Mouse (Mus musculus): ENCODE data around the gene Astn2. TPM values are rescaled to one million over a fixed set of nuclear protein-coding genes. Genes with fewer than 3 reads are reported as not detected.

The Astn2 gene
- polyA plus RNA-seq, 1 experiment, result not detected

DNA sequence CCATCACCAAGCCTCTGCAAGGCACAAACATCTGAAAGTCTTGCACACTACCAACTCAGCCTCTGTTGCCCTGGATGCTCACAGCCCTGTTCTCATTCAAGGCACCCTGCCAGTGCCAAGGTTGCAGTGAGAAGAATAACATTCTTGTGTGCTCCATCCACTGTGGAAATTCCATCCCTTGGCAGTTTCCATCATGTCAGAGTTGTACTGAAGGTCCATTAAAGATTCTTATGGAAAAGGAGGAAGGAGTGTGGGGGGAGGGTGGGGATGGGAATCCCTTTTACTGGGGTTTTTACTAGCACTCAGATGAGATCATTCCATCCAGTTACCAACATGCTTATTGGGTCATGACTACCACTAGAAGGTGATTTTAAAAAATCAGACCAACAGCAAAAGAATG, 1037.3 kb downstream of the Astn2 start:
- Histone ChIP-seq H3ac (ENCODE audit: control insufficient read depth, insufficient read length) (no peak overlapping the region), H3K4me3 (no peak overlapping the region), H3K27me3 (ENCODE audit: control insufficient read depth, insufficient read depth, insufficient read length) (no peaks in the 10 kb centered on the region), H3K36me3 (ENCODE audit: control insufficient read depth, insufficient read depth) (no peaks in the 10 kb centered on the region), H3K4me2 (ENCODE audit: low read depth) (no peak overlapping the region), H3K79me2 (ENCODE audit: control insufficient read depth, insufficient read depth) (no peaks in the 10 kb centered on the region)
- TF ChIP-seq MYOD1 (IDR thresholded peaks at IDR 0.05; ENCODE audit: control insufficient read depth in 1 of 3, insufficient read length in 2 of 3, low read depth in 2 of 3) (no peak), MAX (IDR thresholded peaks at IDR 0.05; ENCODE audit: low read depth) (no peak), TCF12 (IDR thresholded peaks at IDR 0.05; ENCODE audit: insufficient read depth, poor library complexity, severe bottlenecking) (no peak), MYOG (IDR thresholded peaks at IDR 0.05; ENCODE audit: control insufficient read depth in 1 of 3, insufficient read depth in 1 of 3, insufficient read length in 2 of 3, low read depth in 2 of 3) (no peak), TCF3 (IDR thresholded peaks at IDR 0.05; ENCODE audit: insufficient read length, low read depth) (no peak)

DNA sequence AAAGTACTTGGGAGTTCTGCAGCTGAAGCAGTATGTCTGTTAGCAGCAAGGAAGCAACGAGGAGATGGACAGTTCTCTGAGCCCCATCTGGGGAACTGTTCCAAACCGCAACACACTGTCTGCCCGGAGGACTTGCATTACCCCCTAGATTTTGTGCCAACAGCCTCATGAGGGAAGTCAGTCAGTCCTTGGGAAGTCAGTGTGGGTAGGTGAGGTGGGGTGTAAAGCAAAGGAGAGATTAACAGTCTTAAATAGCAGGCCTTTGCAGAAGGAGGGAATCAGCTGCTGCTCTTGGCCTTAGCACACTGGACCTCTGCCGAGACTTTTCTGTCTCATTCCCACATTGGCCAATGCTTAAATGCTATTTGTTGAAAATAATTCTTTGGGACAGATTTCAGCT, 1049.8 kb downstream of the Astn2 start:
- no peak for TF ChIP-seq MYOD1 (IDR thresholded peaks at IDR 0.05; ENCODE audit: control insufficient read depth in 1 of 3, insufficient read length in 2 of 3, low read depth in 2 of 3)
- TF ChIP-seq POLR2AphosphoS2 (IDR thresholded peaks at IDR 0.05; ENCODE audit: insufficient read length, low read depth), result no peak
- TF ChIP-seq CEBPB (IDR thresholded peaks at IDR 0.05; ENCODE audit: insufficient read depth, poor library complexity, severe bottlenecking), result no peak
- no peak for TF ChIP-seq E2F4 (IDR thresholded peaks at IDR 0.05; ENCODE audit: insufficient read depth)
- no peak for TF ChIP-seq MYOG (IDR thresholded peaks at IDR 0.05; ENCODE audit: control insufficient read depth in 1 of 3, insufficient read depth in 1 of 3, insufficient read length in 2 of 3, low read depth in 2 of 3)
- TF ChIP-seq USF1 (IDR thresholded peaks at IDR 0.05; ENCODE audit: low read depth), result no peak
- TF ChIP-seq REST (IDR thresholded peaks at IDR 0.05; ENCODE audit: insufficient read depth, insufficient read length), result no peak
- no peak for TF ChIP-seq POLR2A (IDR thresholded peaks at IDR 0.05; ENCODE audit: insufficient read length, low read depth)
- no peak for TF ChIP-seq TCF12 (IDR thresholded peaks at IDR 0.05; ENCODE audit: insufficient read depth, poor library complexity, severe bottlenecking)
- TF ChIP-seq TCF3 (IDR thresholded peaks at IDR 0.05; ENCODE audit: insufficient read length, low read depth), result no peak
- TF ChIP-seq MAX (IDR thresholded peaks at IDR 0.05; ENCODE audit: low read depth), result no peak
- no peak for TF ChIP-seq SRF (IDR thresholded peaks at IDR 0.05; ENCODE audit: control insufficient read depth, insufficient read length, low read depth)
- Histone ChIP-seq H3K36me3 (ENCODE audit: control insufficient read depth, insufficient read depth) (no peaks in the 10 kb centered on the region), H3K4me2 (ENCODE audit: low read depth) (no peak overlapping the region), H3K79me2 (ENCODE audit: control insufficient read depth, insufficient read depth) (no peaks in the 10 kb centered on the region), H3ac (ENCODE audit: control insufficient read depth, insufficient read length) (no peak overlapping the region), H3K27me3 (ENCODE audit: control insufficient read depth, insufficient read depth, insufficient read length) (no peaks in the 10 kb centered on the region), H3K4me3 (no peak overlapping the region)

DNA sequence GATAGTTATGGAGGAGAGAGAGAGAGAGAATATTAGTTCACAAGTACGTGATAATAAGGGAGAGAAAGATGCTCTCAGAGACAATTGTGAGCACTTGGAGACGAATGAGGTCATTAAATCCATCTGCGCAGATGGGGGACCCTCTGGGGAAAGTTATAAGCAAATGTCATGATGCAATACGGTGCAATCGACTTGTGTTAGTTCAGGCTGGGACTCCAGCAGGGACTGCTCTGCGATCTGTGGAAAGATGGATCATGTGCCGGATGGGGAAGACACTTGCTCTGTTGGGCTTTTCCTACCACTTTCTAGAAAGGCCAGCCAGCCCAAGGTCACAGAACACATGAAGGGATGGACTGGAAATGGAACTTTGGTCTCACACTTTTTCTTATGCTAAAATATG, 1053.9 kb downstream of the Astn2 start:
- H3K4me2 ChIP-seq (ENCODE audit: low read depth), result no peak overlapping the region
- TF ChIP-seq MYOG (IDR thresholded peaks at IDR 0.05; ENCODE audit: control insufficient read depth in 1 of 3, insufficient read depth in 1 of 3, insufficient read length in 2 of 3, low read depth in 2 of 3) (no peak), CEBPB (IDR thresholded peaks at IDR 0.05; ENCODE audit: insufficient read depth, poor library complexity, severe bottlenecking) (peak; percentile 99), SRF (IDR thresholded peaks at IDR 0.05; ENCODE audit: control insufficient read depth, insufficient read length, low read depth) (no peak)
- no peaks in the 10 kb centered on the region for H3K36me3 ChIP-seq (ENCODE audit: control insufficient read depth, insufficient read depth)
- H3K79me2 ChIP-seq (ENCODE audit: control insufficient read depth, insufficient read depth), result no peaks in the 10 kb centered on the region
- no peaks in the 10 kb centered on the region for H3K27me3 ChIP-seq (ENCODE audit: control insufficient read depth, insufficient read depth, insufficient read length)
- no peak overlapping the region for H3ac ChIP-seq (ENCODE audit: control insufficient read depth, insufficient read length)
- no peak overlapping the region for H3K4me3 ChIP-seq

DNA sequence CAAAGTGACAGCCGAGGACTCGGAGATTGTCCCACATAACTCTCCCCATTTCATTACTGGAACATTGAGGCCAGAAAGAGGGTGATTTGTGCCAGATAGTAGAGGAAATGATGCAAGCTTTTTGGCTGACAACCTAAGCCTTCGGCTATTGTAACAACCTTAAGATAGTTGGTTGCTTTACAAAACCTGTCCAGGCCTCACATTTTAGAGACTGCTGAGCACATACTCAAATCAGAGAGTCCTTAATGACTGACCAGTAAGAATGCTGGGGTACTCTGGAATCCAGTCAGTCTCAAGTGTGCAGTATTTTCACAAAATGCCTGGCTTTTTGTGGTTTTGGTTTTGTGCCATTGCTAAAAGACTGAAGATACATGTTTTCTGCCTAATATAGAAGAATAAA, 1062.6 kb downstream of the Astn2 start:
- Histone ChIP-seq H3K4me3 (no peak overlapping the region), H3K36me3 (ENCODE audit: control insufficient read depth, insufficient read depth) (no peaks in the 10 kb centered on the region), H3K79me2 (ENCODE audit: control insufficient read depth, insufficient read depth) (no peaks in the 10 kb centered on the region), H3K4me2 (ENCODE audit: low read depth) (no peak overlapping the region), H3ac (ENCODE audit: control insufficient read depth, insufficient read length) (no peak overlapping the region), H3K27me3 (ENCODE audit: control insufficient read depth, insufficient read depth, insufficient read length) (no peaks in the 10 kb centered on the region)
- TF ChIP-seq CEBPB (IDR thresholded peaks at IDR 0.05; ENCODE audit: insufficient read depth, poor library complexity, severe bottlenecking), result peak; percentile 49
- TF ChIP-seq TCF3 (IDR thresholded peaks at IDR 0.05; ENCODE audit: insufficient read length, low read depth), result no peak

DNA sequence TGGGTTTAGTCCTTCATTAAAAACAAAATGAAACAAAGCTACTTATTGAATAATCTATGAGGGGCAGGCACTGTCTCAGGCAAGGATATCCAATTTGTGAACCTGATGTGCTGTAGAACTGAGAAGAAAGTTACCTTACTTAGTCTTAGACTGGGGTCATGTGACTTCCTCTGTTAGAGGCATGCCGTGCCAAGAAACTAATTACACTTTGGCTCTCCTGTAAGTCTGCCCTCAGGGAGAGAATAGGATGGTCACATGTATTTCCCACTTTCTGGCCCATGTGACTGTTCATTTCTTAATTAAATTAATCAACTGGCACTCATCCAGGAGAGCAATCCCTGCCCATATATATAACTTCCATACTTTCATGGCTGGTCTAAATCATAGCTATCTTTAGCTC, 1070.7 kb downstream of the Astn2 start:
- TF ChIP-seq MYOD1 (IDR thresholded peaks at IDR 0.05; ENCODE audit: control insufficient read depth in 1 of 3, insufficient read length in 2 of 3, low read depth in 2 of 3) (no peak), POLR2AphosphoS2 (IDR thresholded peaks at IDR 0.05; ENCODE audit: insufficient read length, low read depth) (no peak), E2F4 (IDR thresholded peaks at IDR 0.05; ENCODE audit: insufficient read depth) (no peak), POLR2A (IDR thresholded peaks at IDR 0.05; ENCODE audit: insufficient read length, low read depth) (no peak), TCF12 (IDR thresholded peaks at IDR 0.05; ENCODE audit: insufficient read depth, poor library complexity, severe bottlenecking) (no peak), REST (IDR thresholded peaks at IDR 0.05; ENCODE audit: insufficient read depth, insufficient read length) (no peak), CEBPB (IDR thresholded peaks at IDR 0.05; ENCODE audit: insufficient read depth, poor library complexity, severe bottlenecking) (no peak), MAX (IDR thresholded peaks at IDR 0.05; ENCODE audit: low read depth) (no peak), SRF (IDR thresholded peaks at IDR 0.05; ENCODE audit: control insufficient read depth, insufficient read length, low read depth) (no peak), MYOG (IDR thresholded peaks at IDR 0.05; ENCODE audit: control insufficient read depth in 1 of 3, insufficient read depth in 1 of 3, insufficient read length in 2 of 3, low read depth in 2 of 3) (no peak), TCF3 (IDR thresholded peaks at IDR 0.05; ENCODE audit: insufficient read length, low read depth) (no peak), USF1 (IDR thresholded peaks at IDR 0.05; ENCODE audit: low read depth) (no peak)
- no peak overlapping the region for H3ac ChIP-seq (ENCODE audit: control insufficient read depth, insufficient read length)
- no peaks in the 10 kb centered on the region for H3K36me3 ChIP-seq (ENCODE audit: control insufficient read depth, insufficient read depth)
- H3K4me2 ChIP-seq (ENCODE audit: low read depth), result no peak overlapping the region
- no peaks in the 10 kb centered on the region for H3K27me3 ChIP-seq (ENCODE audit: control insufficient read depth, insufficient read depth, insufficient read length)
- H3K4me3 ChIP-seq, result no peak overlapping the region
- H3K79me2 ChIP-seq (ENCODE audit: control insufficient read depth, insufficient read depth), result no peaks in the 10 kb centered on the region

Data from myocyte (in vitro differentiated cells).